Mouse (Mus musculus) right cerebral cortex, postnatal 36 days (tissue): Measurements from ENCODE around the gene Npcd.
"Not testable (repeated sequence)": the region's sequence is repeated elsewhere in the genome, so short reads cannot be mapped to it uniquely, and the experiment has no call there.

Experiments used
- DNase-seq, 2 experiments: peaks; one replicate each; pipeline ENCODE4 v3.0.0; 2022; ENCODE audit warnings: low spot score in 2 of 2, mixed read lengths in 1 of 2

Npcd gene

GRCm38 (mm10) chr15:79830388-79830787, 3.6 kb downstream of the Npcd start:
- DNase-seq: peak in 1 of 2 experiments; percentile 65

DNA sequence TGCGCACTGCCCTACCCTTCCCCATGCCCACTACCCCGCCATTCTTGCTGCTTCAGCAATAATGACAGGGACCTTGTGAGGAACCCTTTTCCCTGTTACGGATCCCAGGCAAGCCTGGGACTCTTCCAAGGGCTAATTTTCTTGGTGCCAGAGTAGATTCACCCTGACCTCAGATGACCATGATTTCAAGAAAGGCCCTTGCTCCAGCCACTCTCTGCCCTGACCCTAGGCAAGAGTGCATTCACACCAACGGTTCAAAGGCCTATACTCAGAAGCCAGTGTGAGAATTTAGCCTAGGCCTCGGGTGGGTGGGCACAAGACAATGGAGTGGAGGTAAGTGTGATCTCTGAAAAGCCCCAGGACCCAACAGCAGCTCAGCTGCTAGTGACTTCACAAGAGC, 4.6 kb downstream of the Npcd start:
- DNase-seq: no peak

DNA sequence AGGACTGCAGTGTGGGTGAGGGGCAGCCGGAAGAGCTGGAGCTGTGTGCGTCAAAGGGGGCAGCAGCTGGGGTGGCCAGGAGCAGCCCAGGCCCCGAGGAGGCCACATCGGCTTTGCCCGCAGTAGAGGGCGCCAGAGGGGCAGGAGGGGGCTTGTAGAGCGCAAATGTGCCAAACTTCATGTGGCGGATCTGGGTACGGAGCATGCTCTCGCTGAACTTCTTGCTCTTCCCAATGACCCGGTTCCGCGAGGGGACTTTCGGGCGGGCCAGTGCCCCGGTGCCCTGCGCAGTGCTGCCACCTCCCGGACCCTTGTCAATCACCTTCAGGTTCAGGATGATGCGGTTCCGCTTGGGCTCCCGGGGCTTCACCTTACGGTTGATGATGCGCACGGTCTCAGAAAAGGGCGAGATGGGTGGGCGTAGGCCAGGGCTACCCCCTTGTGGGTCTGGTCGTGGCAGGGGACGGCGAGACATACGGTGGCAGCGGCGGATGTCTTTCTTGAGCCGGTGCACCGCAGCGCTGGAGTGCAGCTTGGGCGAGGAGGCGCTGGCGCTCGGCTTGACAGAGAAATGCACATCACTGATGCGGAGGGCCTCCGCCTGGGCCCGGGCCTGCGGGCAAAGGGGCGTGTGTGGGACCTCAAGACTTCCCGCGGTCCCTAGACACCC, 5.5 kb downstream of the Npcd start:
- DNase-seq: no peak

DNA sequence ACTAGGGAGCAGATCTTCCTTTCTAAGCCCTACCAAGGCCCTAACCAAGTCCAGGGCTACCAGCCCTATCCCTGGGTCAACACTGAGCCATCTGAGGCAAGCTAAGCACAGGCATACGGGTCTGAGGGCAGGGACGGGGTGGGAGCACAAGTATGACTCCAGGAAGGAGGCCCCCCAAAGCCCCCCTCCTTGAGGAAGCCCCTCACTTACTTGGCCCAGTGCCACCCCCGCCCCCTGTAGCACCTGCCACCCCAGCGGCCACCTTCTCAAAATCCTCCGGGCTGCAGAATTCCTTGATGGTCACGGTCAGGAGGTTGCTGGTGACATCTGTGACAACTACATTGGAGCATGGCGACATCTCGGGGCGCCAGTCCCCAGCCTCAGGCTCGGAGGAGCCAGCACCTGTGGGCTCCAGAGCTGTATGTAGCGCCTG, 6.2 kb downstream of the Npcd start:
- DNase-seq: no peak

- DNase-seq: no peak
These were observed 6.8 kb downstream of the Npcd start for GRCm38 (mm10) chr15:79827061-79827777.

DNA sequence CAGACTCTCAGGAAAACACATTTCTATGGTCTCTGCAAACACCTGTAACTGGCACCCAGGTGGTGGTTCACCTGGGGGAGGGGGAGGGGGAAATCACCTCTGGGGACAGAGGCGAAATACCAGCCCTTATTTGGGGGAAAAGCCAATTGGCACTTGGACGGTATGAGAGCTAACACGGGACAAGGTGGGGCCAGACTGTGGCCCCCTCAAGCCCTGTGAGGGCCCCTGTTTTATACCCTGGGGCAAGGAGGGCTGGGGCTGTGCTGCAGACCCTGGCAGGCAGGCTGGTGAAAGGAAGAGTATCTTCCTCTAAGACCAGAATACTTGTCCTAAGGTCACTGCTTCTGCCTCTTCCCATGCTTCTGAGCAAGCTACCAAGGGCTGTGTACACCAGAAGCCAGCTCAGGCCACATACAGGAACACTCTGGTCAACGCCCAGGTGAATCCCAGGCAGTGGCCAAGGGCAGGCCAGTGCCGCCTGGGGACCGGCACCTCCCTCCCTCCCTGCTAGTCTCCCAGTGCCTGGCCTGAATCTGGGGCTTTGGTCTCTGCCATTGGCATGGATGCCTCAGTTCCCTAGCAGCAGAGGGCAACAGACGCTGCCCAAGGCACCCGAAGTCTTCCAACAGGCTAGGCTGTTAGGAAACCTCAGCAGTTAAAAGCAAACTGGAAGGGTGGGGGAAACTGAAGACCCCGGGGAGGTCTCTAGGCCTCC, 7.7 kb downstream of the Npcd start:
- DNase-seq: no peak

DNA sequence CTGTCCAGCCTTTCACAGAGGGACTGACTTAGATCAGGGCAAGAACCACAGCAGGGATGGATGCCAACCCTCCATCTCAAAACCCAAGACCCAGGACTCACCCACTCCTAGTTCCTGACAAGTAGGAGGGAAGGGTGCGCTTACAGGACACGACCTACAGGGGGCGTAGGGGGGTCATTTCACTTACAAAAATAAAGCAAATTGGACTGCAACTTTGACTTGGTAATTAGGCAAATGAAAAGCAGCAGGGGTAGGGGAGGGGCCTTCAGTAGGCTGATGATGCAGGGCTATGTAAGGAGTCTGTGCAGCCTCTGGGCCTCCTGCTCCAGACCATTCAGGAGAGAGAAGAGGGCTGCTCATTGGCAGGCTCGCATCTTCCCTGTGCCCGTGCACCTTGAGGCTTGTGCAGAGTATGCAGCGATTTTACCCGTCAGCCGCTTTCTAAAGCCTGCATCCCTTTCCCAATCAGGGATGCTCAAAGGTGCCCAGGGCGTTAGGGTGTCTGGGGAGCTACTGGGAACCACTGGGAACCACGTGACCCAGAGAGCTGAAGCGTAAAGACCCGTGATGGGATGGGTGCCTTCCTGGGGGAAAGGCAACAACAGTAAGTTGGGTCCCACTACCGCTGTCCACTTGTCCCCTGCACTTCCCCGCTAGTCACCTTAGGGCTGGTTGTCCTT, 8.8 kb downstream of the Npcd start:
- no peak for DNase-seq

GRCm38 (mm10) chr15:79823588-79824280, 10.3 kb downstream of the Npcd start:
- no peak for DNase-seq

DNA sequence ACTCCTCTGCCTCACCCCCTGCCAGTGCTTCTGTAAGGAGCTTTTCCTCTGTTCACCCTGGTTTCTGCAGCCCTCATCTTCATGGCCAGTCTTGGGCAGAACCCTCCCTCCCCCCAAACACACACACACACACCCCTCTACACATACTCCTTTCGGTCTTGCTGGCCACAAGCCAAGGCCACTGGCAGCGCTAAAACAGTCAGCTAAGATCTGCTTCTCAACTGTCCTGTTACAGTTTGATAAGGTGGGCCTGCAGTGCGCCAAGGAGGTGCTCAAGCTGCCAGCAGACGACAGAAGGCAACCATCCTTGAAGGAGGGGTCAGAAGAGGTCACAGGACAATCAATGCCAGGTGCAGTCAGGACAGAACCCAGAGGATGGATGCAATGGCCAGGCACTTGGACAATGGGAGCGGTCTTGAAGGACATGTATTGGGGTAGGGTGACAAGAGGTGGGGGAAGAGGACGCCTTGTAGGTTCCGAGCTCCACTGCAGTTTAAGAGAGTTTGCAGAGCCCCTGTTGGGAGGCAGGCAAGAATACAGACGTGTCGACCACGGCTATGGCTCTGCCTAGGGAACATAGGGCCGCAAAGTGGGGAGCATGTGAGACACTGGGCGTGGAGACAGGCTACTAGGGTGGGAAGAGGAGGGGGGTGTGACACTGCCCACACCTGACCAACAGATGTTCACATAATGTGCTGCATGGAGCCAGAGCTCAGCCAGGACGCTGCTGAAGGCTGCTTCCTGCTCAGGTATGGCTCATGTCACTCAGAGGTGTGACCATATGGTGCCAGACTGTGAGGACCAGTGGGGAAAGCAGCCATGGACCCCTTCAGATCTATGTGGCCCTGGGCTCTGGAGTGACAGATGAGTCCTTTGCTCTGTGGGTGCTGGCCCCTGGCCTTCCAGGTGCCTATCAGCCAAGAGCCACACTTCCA, 11.5 kb downstream of the Npcd start:
- DNase-seq: no peak

GRCm38 (mm10) chr15:79818325-79818724, 15.7 kb downstream of the Npcd start:
- DNase-seq: no peak

DNA sequence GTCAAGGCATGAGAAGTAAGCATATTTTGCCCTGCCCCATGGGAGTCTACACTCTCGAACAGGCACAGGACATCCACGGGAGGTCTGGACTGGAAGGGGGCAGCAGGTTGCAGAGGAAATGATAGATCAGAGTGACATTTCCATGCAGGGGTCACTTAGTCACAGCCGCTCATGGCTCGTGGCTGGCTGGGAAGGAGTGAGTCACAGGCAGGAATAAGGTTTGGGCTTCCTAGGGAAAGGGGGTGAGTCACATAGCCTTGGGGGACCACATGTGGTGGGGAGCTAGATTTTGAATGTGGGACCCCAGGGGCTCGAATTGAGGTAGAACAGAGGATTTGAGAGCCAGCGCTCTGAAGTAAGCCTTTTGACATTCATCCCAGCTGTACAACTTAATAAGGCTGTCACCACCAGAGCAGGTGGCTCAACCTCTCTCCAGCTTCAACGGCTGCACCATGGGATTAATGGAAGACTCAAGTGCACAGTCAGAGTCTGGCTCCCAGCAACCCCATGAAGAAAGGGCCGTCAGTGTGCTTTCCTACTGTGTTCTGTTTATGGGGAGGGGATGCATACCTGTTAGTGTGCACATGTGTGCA, 20.3 kb downstream of the Npcd start:
- DNase-seq: no peak

- not testable (repeated sequence) for DNase-seq
These were observed 21.2 kb downstream of the Npcd start for GRCm38 (mm10) chr15:79812840-79813239.

GRCm38 (mm10) chr15:79810997-79811396, 23.0 kb downstream of the Npcd start:
- no peak for DNase-seq

GRCm38 (mm10) chr15:79810061-79810460, 24.0 kb downstream of the Npcd start:
- no peak for DNase-seq

DNA sequence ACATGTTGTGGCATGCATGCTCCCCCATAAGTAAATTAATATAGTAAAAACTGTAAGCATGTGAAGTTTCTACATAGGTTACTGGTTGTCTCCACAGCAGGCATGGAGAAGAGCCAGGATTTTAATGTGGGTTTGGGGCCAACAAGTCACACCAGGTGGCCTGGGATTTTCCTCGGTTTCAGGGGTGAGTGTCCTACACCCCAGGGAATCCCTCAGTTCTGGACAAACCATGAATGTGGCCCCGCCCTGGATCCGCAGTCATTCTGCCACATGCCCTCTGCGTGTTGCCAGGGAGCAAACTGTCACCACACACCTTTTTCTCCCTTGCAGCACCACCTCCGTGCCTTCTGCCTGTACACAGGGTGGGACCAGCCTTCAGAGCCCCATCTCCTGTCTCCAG, 25.4 kb downstream of the Npcd start:
- DNase-seq: no peak

- DNase-seq: no peak
These were observed 25.9 kb downstream of the Npcd start for GRCm38 (mm10) chr15:79808114-79808513.

DNA sequence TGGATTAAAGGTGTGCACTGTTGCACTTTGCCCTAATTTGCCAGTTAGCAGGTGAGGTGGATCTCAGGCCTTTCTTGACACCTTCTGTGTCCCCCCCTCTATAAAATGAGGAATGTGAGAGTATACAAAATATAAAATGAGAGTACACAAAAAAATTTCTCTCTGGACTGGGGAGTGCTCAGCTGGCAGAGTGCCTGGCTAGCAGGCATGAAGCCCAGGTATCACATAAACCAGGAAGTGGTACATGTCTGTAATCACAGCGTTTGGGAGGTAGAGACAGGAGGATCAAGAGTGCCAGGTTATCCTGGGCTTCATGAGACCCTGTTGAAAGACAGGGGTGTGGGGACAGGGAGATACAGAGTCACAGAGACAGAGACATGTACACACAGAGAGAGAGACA, 27.0 kb downstream of the Npcd start:
- DNase-seq: no peak

GRCm38 (mm10) chr15:79805246-79805645, 28.8 kb downstream of the Npcd start:
- no peak for DNase-seq

GRCm38 (mm10) chr15:79804352-79805071, 29.5 kb downstream of the Npcd start, which contains the start of gene Nptxr:
Gene Nptxr, minus strand, starts transcription at chr15:79804766.
- DNase-seq: peak; percentile 70 to 72
